Mouse (Mus musculus) intestine, postnatal 0 days (tissue): ENCODE measurements around the gene Prpf8. TPM values are rescaled to one million over a fixed set of nuclear protein-coding genes. Genes with fewer than 3 reads are reported as not detected.

ENCODE experiments used
- ATAC-seq: fragments of 200-750 bp; cut with Nextera tagmentation; 2 replicates; pipeline ENCODE4 v1.8.0; 2017; ENCODE audit warnings: mild to moderate bottlenecking, moderate TSS enrichment, moderate library complexity
- H3K27ac ChIP-seq: fragments of 300-500 bp; sonication (generic); 2 replicates; pipeline ENCODE4 v1.5.1; 2014; ENCODE audit warnings: mild to moderate bottlenecking, low read depth, low read length, moderate library complexity
- H3K27me3 ChIP-seq: fragments of 300-500 bp; sonication (generic); replicated peaks from 2 replicates; pipeline ENCODE4 v1.6.1; 2014; ENCODE audit warnings: low read length, mixed read lengths; ENCODE audit not compliant: control insufficient read depth, insufficient read depth
- H3K36me3 ChIP-seq: fragments of 300-500 bp; sonication (generic); 2 replicates; pipeline ENCODE4 v1.6.1; 2014; ENCODE audit warnings: mild to moderate bottlenecking, moderate library complexity; ENCODE audit not compliant: control insufficient read depth, insufficient read depth
- H3K4me1 ChIP-seq: fragments of 300-500 bp; sonication (generic); replicated peaks from 2 replicates; pipeline ENCODE4 v1.6.1; 2014; ENCODE audit warnings: antibody characterized with exemption, low read length, mixed read lengths; ENCODE audit not compliant: control insufficient read depth, insufficient read depth
- H3K4me2 ChIP-seq: fragments of 300-500 bp; sonication (generic); replicated peaks from 2 replicates; pipeline ENCODE4 v1.6.1; 2014; ENCODE audit warnings: low read depth, mild to moderate bottlenecking, moderate library complexity
- H3K4me3 ChIP-seq: fragments of 300-500 bp; sonication (generic); 2 replicates; pipeline ENCODE4 v1.5.1; 2014; ENCODE audit warnings: low read depth, low read length
- H3K9ac ChIP-seq: fragments of 300-500 bp; sonication (generic); 2 replicates; pipeline ENCODE4 v1.6.1; 2014; ENCODE audit warnings: mild to moderate bottlenecking, low read depth, low read length
- H3K9me3 ChIP-seq: fragments of 300-500 bp; sonication (generic); 2 replicates; pipeline ENCODE4 v1.6.1; 2016; ENCODE audit warnings: mixed run types; ENCODE audit not compliant: control insufficient read depth
- CTCF ChIP-seq: sonication (generic); IDR thresholded peaks from 2 replicates; pipeline ENCODE4 v1.5.1; 2016; ENCODE audit warnings: low read depth, mild to moderate bottlenecking, control low read depth, antibody characterized with exemption, moderate library complexity
- WGBS: fragments of 180-500 bp; shearing (Covaris S2); extraction: QIAGEN DNeasy Blood & Tissue Kit; methylation state at CpG from one replicate; pipeline ENCODE4 v1.1.7; 2014; 5-methylcytosine and 5-hydroxymethylcytosine counted together
- polyA plus RNA-seq: library from polyadenylated mRNA; unstranded; fragments of >200 nt; fragmentation: Nextera tagmentation; extraction: Ambion mirVana; gene quantifications from 2 replicates; pipeline ENCODE4 v1.2.1, GENCODE M21; 2015

The Prpf8 gene
- polyA plus RNA-seq, 1 experiment from 2014 or later: 15.5 TPM

GRCm38 (mm10) chr11:75460844-75461742 lies 25.5 kb upstream of the Prpf8 start, which contains the start of gene Tlcd2:
TSS of gene Tlcd2 (plus strand) at chr11:75461715.
- peaks cover 19% of the 10 kb centered on the region for H3K36me3 ChIP-seq
- H3K4me2 ChIP-seq: peak within 1 kb of the TSS; percentile 91
- H3K4me3 ChIP-seq: peak within 1 kb of the TSS; percentile 87
- 0 out of 2 replicates have a peak, but pooled peaks cover 10% of the 10 kb centered on the region for H3K4me1 ChIP-seq
- H3K27me3 ChIP-seq: no peaks in the 10 kb centered on the region
- H3K27ac ChIP-seq: peak within 1 kb of the TSS; percentile 97
- peak; percentile 27; the same call in 1 of the 2 replicates for TF ChIP-seq CTCF
- peak within 1 kb of the TSS; percentile 92 for H3K9ac ChIP-seq
- WGBS: under 1% methylated on average over 46 of the region's 46 CpGs
- ATAC-seq: peak; percentile 84
- H3K9me3 ChIP-seq: no peaks in the 10 kb centered on the region

- ATAC-seq: 0 out of 2 replicates have a peak, but pooled peaks have one; percentile 1
- H3K9ac ChIP-seq: peak overlapping the region; percentile 92
- no peaks in the 10 kb centered on the region for H3K27me3 ChIP-seq
- no peak for TF ChIP-seq CTCF
- H3K36me3 ChIP-seq: peaks cover 19% of the 10 kb centered on the region
- WGBS: under 1% methylated on average over 30 of the region's 30 CpGs
- H3K4me2 ChIP-seq: peak overlapping the region; percentile 91
- 0 out of 2 replicates have a peak, but pooled peaks cover 10% of the 10 kb centered on the region for H3K4me1 ChIP-seq
- H3K27ac ChIP-seq: peak overlapping the region; percentile 97
- peak overlapping the region; percentile 87 for H3K4me3 ChIP-seq
- H3K9me3 ChIP-seq: no peaks in the 10 kb centered on the region
Observed at GRCm38 (mm10) chr11:75461743-75462252, 24.8 kb upstream of the Prpf8 start.

- H3K9me3 ChIP-seq: no peaks in the 10 kb centered on the region
- 0 out of 2 replicates have a peak, but pooled peaks cover 10% of the 10 kb centered on the region for H3K4me1 ChIP-seq
- WGBS: 3% methylated on average over 16 of the region's 16 CpGs
- no peaks in the 10 kb centered on the region for H3K27me3 ChIP-seq
- peak overlapping the region; percentile 87 for H3K4me3 ChIP-seq
- H3K27ac ChIP-seq: peak overlapping the region; percentile 97
- peaks cover 19% of the 10 kb centered on the region for H3K36me3 ChIP-seq
- peak overlapping the region; percentile 92 for H3K9ac ChIP-seq
- peak; percentile 41 for ATAC-seq
- H3K4me2 ChIP-seq: peak overlapping the region; percentile 91
- TF ChIP-seq CTCF: no peak
Observed at GRCm38 (mm10) chr11:75462253-75462783, 24.3 kb upstream of the Prpf8 start.

GRCm38 (mm10) chr11:75462865-75463336 lies 23.7 kb upstream of the Prpf8 start:
- Histone ChIP-seq H3K4me3 (peak overlapping the region; percentile 87), H3K4me2 (peak overlapping the region; percentile 91), H3K27ac (peak overlapping the region; percentile 97), H3K9me3 (no peaks in the 10 kb centered on the region), H3K4me1 (0 out of 2 replicates have a peak, but pooled peaks cover 16% of the 10 kb centered on the region), H3K9ac (peak overlapping the region; percentile 92; the same call in 1 of the 2 replicates), H3K27me3 (no peaks in the 10 kb centered on the region), H3K36me3 (peaks cover 19% of the 10 kb centered on the region)
- peak; percentile 53 for ATAC-seq
- 2% methylated on average over 9 of the region's 9 CpGs for WGBS
- TF ChIP-seq CTCF: no peak

- Histone ChIP-seq H3K4me2 (peak overlapping the region; percentile 91), H3K4me1 (peaks cover 19% of the 10 kb centered on the region; the same call in 1 of the 2 replicates), H3K27me3 (no peaks in the 10 kb centered on the region), H3K36me3 (peaks cover 19% of the 10 kb centered on the region), H3K9me3 (no peaks in the 10 kb centered on the region), H3K9ac (no peak overlapping the region), H3K4me3 (peak overlapping the region; percentile 87), H3K27ac (0 out of 2 replicates have a peak overlapping the region, but pooled peaks have one; percentile 97)
- 34% methylated on average over 4 of the region's 4 CpGs for WGBS
- ATAC-seq: no peak
- no peak for TF ChIP-seq CTCF
Observed at GRCm38 (mm10) chr11:75463624-75464023, 23.0 kb upstream of the Prpf8 start.

- Histone ChIP-seq H3K36me3 (peaks cover 19% of the 10 kb centered on the region), H3K4me3 (no peak overlapping the region), H3K9ac (no peak overlapping the region), H3K27ac (no peak overlapping the region), H3K4me2 (no peak overlapping the region; the same call in 1 of the 2 replicates), H3K4me1 (peaks cover 19% of the 10 kb centered on the region; the same call in 1 of the 2 replicates), H3K27me3 (no peaks in the 10 kb centered on the region), H3K9me3 (no peaks in the 10 kb centered on the region)
- no peak for ATAC-seq
- 86% methylated on average over 6 of the region's 6 CpGs for WGBS
- no peak for TF ChIP-seq CTCF
Observed at GRCm38 (mm10) chr11:75464417-75464816, 22.2 kb upstream of the Prpf8 start.
